ENCODE assay signal across 8 mouse cellular contexts in the genomic region with DNA sequence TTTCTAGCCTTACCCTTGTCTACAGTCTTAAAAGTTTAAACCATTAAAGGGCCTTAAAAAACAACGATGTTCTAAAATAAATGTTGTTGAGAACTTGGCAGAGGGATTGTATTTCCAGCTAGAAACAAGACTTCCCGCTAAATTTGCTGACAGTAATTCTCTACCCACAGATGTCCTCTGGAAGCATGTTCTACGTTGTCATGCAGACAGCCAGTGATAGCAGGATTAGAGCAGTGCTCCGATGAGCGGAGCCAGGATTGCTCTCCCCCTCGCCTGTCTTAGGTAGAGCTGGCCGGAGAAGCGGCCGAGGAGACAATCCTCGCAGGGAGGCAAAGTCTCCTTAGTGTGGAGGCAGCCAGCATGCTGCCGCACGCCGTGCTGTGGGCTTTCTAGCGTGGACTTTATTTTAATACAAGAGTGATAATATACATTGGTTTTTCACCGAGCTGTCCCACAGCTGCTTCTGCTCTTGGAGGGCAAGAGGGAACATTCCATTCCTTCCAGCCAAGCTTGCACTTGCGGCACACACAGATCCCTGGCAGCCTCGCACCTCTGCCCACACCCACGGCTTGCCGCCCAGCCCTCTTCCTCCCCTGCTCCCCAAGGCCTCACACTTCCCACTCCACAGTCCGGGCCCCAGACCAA.
DNase-seq lines count a peak whose midpoint lies in the region; ATAC-seq lines count a peak whose summit lies in the region.

No protein-coding gene starts in this region.

- H3K9me3 ChIP-seq in limb, embryonic 15.5 days: no peaks in the 10 kb centered on the region

- H3K4me2 ChIP-seq in limb, embryonic 15.5 days: peak overlapping the region; percentile 17; the same call in 1 of the 2 replicates

- DNase-seq in frontal cortex, postnatal 25 days (ENCODE audit: low spot score in 2 of 2): no peak
- peak; percentile 52 for DNase-seq in ZHBTc4 (ENCODE audit: low read depth, low spot score)
- peak; percentile 66 to 67 for DNase-seq in heart, adult 9 months (ENCODE audit: low spot score in 2 of 2)
- no peak for DNase-seq in natural killer cell, adult 2 months (ENCODE audit: low spot score in 2 of 2)
- no peak for DNase-seq in embryo, embryonic 10 days (ENCODE audit: low spot score)

- H3K27me3 ChIP-seq in limb, embryonic 15.5 days: no peaks in the 10 kb centered on the region

- 33% methylated on average over 20 of the region's 20 CpGs for WGBS in limb, embryonic 15.5 days

- peak overlapping the region; percentile 88 for H3K27ac ChIP-seq in limb, embryonic 15.5 days

- no peak overlapping the region for H3K9ac ChIP-seq in limb, embryonic 15.5 days

- ATAC-seq in frontal cortex, adult (ENCODE audit: low TSS enrichment): peak; percentile 71
- ATAC-seq in limb, embryonic 15.5 days (ENCODE audit: insufficient number of reproducible peaks, low FRiP score, low TSS enrichment, low read depth): peak; percentile 66; the same call in 1 of the 2 replicates
- ATAC-seq in erythroid progenitor cell, adult 5-6 weeks (replicated peaks; ENCODE audit: low FRiP score, poor library complexity, severe bottlenecking): no peak

- no peaks in the 10 kb centered on the region for H3K36me3 ChIP-seq in limb, embryonic 15.5 days

- peaks cover 53% of the 10 kb centered on the region for H3K4me1 ChIP-seq in limb, embryonic 15.5 days

- no peak overlapping the region for H3K4me3 ChIP-seq in limb, embryonic 15.5 days

Comparison
In these comparisons a context has a peak if more than half of its experiments do, and no peak if none do; other contexts are left out.
1. DNase-seq: peak in ZHBTc4 (single experiment) and heart, adult 9 months (2 of 2); none in frontal cortex, postnatal 25 days (0 of 2), natural killer cell, adult 2 months (0 of 2) and embryo, embryonic 10 days (single experiment).